Mouse (Mus musculus): Measurements from ENCODE around the gene Ostm1. TPM values are rescaled to one million over a fixed set of nuclear protein-coding genes. Genes with fewer than 3 reads are reported as not detected.

Ostm1 gene
- polyA plus RNA-seq, 1 experiment from 2014 or later = 19.2 TPM

DNA sequence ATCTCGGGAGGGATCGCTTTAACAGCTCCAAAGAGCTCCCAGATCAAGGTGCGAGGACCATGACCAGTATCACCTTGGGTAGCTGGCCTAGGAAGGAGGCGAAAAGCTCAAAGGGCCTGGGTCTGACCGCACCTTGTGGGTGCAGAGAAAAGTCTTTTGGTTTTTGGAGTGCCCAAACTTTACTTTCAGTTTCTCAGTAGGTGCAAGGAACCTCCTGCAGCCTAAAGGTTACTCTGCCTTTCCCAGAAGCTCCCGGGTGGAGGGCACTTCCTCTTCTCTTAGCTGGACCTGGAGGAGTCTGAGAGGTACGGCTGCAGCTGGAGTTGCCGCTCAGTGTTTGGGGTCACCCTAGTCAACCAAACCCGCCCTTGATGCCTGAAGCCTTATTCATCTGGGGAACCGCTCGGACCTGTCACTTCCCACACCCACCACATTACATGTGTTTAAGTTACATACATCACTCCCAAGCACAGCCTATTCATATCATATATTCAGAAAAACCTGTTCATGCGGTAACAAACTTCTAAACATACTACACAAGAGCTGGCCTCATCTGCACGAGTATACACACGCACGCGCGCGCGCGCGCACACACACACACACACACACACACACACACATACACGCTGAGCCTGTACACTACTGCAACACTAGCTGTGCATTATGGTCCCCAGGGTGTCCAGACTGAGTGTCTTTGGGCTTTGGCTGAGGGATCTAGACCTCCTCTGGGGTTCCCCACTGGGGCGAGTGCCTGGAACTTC lies 49.9 kb downstream of the Ostm1 start:
- 6% methylated on average over 23 of the region's 23 CpGs for WGBS
- H3K36me3 ChIP-seq = no peaks in the 10 kb centered on the region
- H3K9me3 ChIP-seq = no peaks in the 10 kb centered on the region
- peak overlapping the region; percentile 37; the same call in 1 of the 2 replicates for H3K9ac ChIP-seq
- peaks cover 99% of the 10 kb centered on the region for H3K27me3 ChIP-seq (replicated peaks)
- H3K27ac ChIP-seq (replicated peaks) = no peak overlapping the region
- H3K4me3 ChIP-seq = peak overlapping the region; percentile 55
- H3K4me1 ChIP-seq = peaks cover 46% of the 10 kb centered on the region
- no peak for ATAC-seq (ENCODE audit: extremely low read depth, insufficient number of reproducible peaks, low FRiP score, low TSS enrichment)
- peak overlapping the region; percentile 76 for H3K4me2 ChIP-seq

DNA sequence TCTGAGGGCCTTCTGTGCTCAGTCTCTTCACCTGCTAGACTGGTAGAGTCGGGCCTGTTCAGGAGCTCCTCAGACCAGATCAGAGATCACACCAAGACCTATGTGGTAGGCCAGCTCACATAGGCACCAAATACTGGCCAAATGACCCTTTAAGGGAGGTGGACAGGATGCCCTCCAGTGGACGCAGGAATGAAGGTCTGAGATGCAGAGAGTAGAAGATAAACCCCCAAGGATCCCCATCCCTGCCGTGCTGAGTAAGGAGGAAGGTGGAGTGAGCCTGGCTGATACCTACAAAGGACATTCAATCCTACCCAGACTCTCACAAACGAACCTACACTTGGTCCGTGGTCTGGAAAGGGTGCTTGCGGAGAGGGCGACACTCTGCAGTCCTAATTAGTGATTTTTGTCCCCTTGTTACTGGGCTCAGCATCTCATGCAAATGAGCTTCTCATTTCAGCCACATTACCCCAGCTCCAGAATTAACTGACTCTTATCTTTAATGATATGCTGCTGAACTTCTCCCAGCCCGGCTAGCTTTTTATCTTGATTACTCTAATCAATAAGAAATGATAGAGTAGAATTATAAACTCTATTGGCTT lies 50.6 kb downstream of the Ostm1 start:
- WGBS = 3% methylated on average over 8 of the region's 8 CpGs

DNA sequence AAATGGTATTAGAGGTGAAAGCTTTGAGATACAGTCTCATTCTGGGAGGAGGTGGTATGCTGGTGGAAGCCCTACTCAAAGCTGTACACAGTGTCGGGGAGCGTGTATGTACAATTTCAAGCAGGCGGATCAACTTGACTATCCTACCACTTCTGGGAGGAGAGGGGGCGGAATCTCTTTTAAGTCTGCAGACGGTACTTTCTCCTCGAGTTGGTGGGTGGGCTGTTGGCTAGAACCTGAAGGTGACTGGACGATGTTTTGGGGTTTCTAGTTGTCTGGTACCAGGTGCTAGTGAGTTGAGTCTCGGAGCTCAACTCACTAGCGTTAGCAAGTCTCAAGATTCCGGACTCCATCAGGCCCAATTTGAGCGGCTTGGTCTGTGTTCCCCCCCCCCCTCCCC lies 51.4 kb downstream of the Ostm1 start:
- Histone ChIP-seq H3K27ac (replicated peaks) (no peak overlapping the region), H3K9ac (no peak overlapping the region), H3K4me3 (peak overlapping the region; percentile 38), H3K27me3 (replicated peaks) (peaks cover 89% of the 10 kb centered on the region), H3K36me3 (no peaks in the 10 kb centered on the region), H3K4me2 (peak overlapping the region; percentile 66), H3K4me1 (peaks cover 46% of the 10 kb centered on the region), H3K9me3 (no peaks in the 10 kb centered on the region)
- WGBS = 2% methylated on average over 11 of the region's 11 CpGs
- no peak for ATAC-seq (ENCODE audit: extremely low read depth, insufficient number of reproducible peaks, low FRiP score, low TSS enrichment)

More for the DNA sequence above, 50.6 kb downstream of the Ostm1 start:
- Histone ChIP-seq H3K27ac (replicated peaks) (no peak overlapping the region), H3K4me3 (peak overlapping the region; percentile 55; the same call in 1 of the 2 replicates), H3K4me2 (peak overlapping the region; percentile 76), H3K27me3 (replicated peaks) (peaks cover 97% of the 10 kb centered on the region), H3K9ac (no peak overlapping the region), H3K36me3 (no peaks in the 10 kb centered on the region), H3K4me1 (peaks cover 46% of the 10 kb centered on the region), H3K9me3 (no peaks in the 10 kb centered on the region)
- ATAC-seq (ENCODE audit: extremely low read depth, insufficient number of reproducible peaks, low FRiP score, low TSS enrichment) = no peak

DNA sequence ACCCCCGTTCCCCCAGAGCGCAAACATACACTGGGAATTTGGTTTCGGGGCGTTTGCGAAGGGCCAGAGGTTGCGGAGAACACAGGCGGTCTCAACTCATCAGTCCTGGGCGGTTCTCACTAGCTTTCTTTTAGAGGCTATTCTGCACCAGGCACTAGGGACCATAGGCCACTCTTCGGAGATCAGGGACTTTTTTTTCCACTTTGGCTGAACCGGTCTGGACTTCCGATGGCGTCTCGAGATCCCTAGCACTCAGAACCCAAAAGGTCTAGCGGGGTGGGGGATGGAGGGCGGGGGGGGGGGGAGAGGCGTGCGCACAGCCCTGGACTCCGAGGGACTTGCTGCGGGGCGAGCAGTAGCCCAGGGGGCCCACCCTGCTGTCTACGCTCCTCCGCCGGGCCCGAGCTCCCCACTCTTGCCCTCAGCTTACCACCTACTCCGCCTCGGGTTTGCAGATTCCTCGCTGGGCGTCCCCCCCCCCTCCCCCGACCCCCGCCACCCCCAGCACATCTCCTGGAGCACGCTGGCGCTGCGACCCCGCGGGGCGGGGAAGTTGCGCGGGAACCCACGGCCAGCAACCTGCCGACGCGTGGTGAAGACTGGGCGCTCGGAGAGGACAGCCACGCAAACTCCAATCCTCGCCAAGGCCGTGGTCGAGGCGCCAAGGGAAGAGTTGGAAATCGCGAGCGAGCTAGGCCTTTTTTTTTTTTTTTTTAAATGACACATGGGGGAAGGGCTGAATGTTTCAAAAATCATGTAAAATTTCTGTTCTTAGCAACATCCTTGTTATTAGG lies 52.1 kb downstream of the Ostm1 start:
- H3K9ac ChIP-seq = peak overlapping the region; percentile 52; the same call in 1 of the 2 replicates
- no peaks in the 10 kb centered on the region for H3K9me3 ChIP-seq
- ATAC-seq (ENCODE audit: extremely low read depth, insufficient number of reproducible peaks, low FRiP score, low TSS enrichment) = no peak
- H3K36me3 ChIP-seq = no peaks in the 10 kb centered on the region
- peaks cover 46% of the 10 kb centered on the region for H3K4me1 ChIP-seq
- WGBS = under 1% methylated on average over 46 of the region's 52 CpGs
- H3K27me3 ChIP-seq (replicated peaks) = peaks cover 82% of the 10 kb centered on the region
- peak overlapping the region; percentile 66 for H3K4me2 ChIP-seq
- no peak overlapping the region for H3K27ac ChIP-seq (replicated peaks)
- H3K4me3 ChIP-seq = peak overlapping the region; percentile 38

DNA sequence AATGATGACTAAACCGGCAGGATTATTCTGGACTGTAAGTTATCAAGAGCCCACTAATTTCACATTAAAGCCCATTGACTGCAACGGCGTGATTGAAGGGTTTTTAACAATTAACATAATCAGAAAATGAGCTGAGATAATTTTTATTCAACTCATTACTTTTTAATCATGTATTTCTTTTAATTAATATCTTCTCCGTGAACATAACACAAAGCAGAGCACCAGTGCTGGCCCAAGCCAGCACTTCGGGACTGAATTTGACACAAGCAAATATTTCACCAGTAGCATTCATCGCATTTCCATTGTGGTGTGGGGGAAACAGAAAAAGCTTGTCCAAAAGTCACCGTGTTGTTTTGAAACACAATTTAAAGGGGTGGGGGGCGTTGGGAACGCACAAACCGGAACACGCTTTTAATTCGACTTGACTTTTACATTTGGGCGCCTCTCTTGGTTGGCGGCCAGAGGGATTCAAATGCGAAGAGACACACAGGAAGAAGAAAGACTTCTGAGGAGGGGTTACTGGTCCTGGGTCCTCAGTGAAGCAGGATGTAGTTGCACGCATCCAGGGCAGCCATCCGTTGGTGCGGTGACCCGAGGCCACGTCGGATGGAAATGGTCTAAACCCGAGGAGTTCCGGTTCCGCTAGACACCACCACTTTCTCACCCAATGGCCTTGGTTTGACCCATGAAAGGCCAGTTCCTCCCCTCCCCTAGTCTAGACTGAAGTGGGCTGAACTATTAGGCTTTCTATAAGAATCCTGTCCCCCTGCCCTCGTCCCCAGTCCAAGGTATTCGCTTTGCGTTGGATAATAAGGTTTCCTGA lies 52.9 kb downstream of the Ostm1 start:
- H3K27me3 ChIP-seq (replicated peaks) = peaks cover 74% of the 10 kb centered on the region
- H3K36me3 ChIP-seq = no peaks in the 10 kb centered on the region
- H3K4me2 ChIP-seq = peak overlapping the region; percentile 66
- no peak for ATAC-seq (ENCODE audit: extremely low read depth, insufficient number of reproducible peaks, low FRiP score, low TSS enrichment)
- peaks cover 46% of the 10 kb centered on the region for H3K4me1 ChIP-seq
- H3K9ac ChIP-seq = no peak overlapping the region
- peak overlapping the region; percentile 38 for H3K4me3 ChIP-seq
- WGBS = 4% methylated on average over 27 of the region's 27 CpGs
- no peak overlapping the region for H3K27ac ChIP-seq (replicated peaks)
- H3K9me3 ChIP-seq = no peaks in the 10 kb centered on the region

DNA sequence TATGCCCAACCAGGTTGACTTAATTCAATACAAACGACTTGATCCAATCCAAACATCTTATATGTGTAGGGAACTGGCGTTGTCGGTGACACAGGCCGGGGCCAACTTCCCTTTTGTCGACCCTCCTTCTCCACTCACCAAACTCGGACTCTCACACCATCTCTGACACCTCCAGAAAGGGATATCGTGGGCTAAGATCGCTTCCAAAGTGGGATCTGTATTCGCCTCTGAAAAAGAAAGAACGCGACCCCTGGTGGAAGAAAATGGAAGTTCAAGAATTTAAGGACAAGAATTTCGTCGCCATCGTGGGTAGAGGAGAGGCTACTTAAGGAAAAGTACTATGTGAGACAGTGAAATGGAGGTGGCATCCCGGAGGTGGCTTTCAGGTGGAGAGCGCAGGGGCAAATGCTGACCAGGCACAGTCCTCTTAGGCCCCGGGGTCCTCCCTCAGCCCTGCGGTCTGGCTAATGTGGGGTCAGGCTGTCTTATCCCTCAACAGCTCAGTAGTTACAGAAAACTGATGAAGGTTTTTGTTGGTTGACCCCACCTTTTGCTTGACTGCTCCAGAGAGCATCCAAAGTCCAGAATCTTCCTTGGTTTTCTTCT lies 53.7 kb downstream of the Ostm1 start:
- H3K27ac ChIP-seq (replicated peaks) = no peak overlapping the region
- peaks cover 67% of the 10 kb centered on the region for H3K27me3 ChIP-seq (replicated peaks)
- no peaks in the 10 kb centered on the region for H3K9me3 ChIP-seq
- H3K36me3 ChIP-seq = no peaks in the 10 kb centered on the region
- H3K9ac ChIP-seq = no peak overlapping the region
- H3K4me2 ChIP-seq = peak overlapping the region; percentile 66
- peak overlapping the region; percentile 38 for H3K4me3 ChIP-seq
- 7% methylated on average over 18 of the region's 18 CpGs for WGBS
- no peak for ATAC-seq (ENCODE audit: extremely low read depth, insufficient number of reproducible peaks, low FRiP score, low TSS enrichment)
- peaks cover 40% of the 10 kb centered on the region for H3K4me1 ChIP-seq

DNA sequence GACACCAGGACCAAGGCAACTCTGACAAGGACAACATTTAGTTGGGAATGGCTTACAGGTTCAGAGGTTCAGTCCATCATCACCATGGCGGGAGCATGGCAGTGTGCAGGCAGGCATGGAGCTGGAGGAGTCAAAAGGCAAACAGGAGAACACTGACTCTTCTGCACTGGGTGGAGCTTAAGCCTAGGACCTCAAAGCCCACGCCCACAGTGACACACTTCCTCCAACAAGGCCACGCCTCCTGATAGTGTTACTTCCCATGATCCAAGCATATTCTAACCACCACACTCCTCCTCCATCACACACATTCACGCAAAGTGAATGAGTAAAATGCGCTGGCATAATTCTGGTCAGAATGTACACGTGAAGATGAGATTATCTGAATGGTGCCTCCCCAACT lies 56.2 kb downstream of the Ostm1 start:
- Histone ChIP-seq H3K4me2 (no peak overlapping the region), H3K4me3 (no peak overlapping the region), H3K27me3 (replicated peaks) (peaks cover 41% of the 10 kb centered on the region), H3K4me1 (peaks cover 22% of the 10 kb centered on the region), H3K9me3 (no peaks in the 10 kb centered on the region), H3K36me3 (no peaks in the 10 kb centered on the region), H3K9ac (no peak overlapping the region), H3K27ac (replicated peaks) (no peak overlapping the region)
- 77% methylated on average over 6 of the region's 6 CpGs for WGBS
- ATAC-seq (ENCODE audit: extremely low read depth, insufficient number of reproducible peaks, low FRiP score, low TSS enrichment) = no peak

DNA sequence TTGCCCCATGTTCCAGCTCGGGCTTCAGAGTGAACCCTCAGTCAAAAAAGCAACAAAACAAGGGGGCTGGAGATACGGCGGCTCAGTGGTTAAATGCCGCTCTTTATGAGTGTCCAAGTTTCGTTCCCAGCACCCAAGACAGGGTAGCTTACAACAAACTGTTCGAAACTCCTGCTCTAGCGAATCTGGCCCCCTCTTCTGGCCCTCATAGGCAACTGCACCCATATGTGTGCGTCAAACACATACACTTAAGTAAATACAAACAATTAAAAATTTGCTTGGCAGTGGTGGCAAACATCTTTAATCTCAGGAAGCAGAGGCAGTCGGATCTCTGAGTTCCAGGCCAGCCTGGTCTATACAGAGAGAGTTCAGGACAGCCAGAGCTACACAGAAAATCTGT lies 60.0 kb downstream of the Ostm1 start:
- Histone ChIP-seq H3K4me3 (no peak overlapping the region), H3K4me2 (no peak overlapping the region), H3K36me3 (no peaks in the 10 kb centered on the region), H3K9me3 (no peaks in the 10 kb centered on the region), H3K27me3 (replicated peaks) (peaks cover 4% of the 10 kb centered on the region; the same call in 1 of the 2 replicates), H3K9ac (no peak overlapping the region), H3K4me1 (no peaks in the 10 kb centered on the region), H3K27ac (replicated peaks) (no peak overlapping the region)
- WGBS = 81% methylated on average over 9 of the region's 9 CpGs
- ATAC-seq (ENCODE audit: extremely low read depth, insufficient number of reproducible peaks, low FRiP score, low TSS enrichment) = no peak

DNA sequence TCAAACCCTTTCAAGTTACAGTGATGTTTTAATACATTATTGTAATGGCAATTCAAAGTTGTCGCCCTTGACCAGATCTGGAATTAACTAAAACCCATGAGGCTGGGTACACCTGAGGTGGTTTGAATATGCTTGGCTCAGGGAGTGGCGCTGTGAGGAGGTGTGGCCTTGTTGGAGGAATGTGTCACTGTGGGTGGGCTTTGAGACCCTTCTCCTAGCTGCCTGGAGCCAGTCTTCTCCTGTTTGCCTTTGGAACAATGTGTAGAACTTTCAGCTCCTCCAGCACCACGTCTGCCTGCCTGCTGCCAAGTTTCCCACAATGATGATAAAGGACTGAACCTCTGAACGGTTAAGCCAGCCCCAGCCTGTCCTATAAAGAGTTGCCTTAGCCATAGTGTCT lies 62.7 kb downstream of the Ostm1 start:
- Histone ChIP-seq H3K27ac (replicated peaks) (no peak overlapping the region), H3K36me3 (no peaks in the 10 kb centered on the region), H3K4me3 (no peak overlapping the region), H3K9me3 (no peaks in the 10 kb centered on the region), H3K4me1 (no peaks in the 10 kb centered on the region), H3K9ac (no peak overlapping the region), H3K27me3 (replicated peaks) (no peaks in the 10 kb centered on the region), H3K4me2 (no peak overlapping the region)
- 42% methylated on average over 4 of the region's 4 CpGs for WGBS
- no peak for ATAC-seq (ENCODE audit: extremely low read depth, insufficient number of reproducible peaks, low FRiP score, low TSS enrichment)

DNA sequence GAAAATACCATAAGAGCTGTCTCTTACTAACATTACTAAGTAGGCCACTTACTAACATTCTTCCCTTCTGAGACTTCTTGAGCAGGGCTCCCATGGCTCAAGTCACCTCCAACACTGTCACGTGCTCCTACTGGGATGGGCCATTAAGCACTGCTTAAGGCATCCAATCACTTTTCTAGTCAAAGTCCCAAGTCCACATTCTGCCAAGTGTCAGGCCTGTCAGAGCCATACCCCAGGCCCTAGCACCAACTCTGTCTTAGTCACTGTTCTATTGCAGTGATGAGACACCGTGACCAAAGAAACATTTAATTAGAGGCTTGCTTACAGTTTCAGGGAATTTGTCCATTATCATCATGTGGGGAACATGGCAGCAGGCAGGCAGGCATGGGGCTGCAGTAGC lies 78.3 kb downstream of the Ostm1 start:
- peaks cover 3% of the 10 kb centered on the region; the same call in 1 of the 2 replicates for H3K9me3 ChIP-seq
- H3K27ac ChIP-seq (replicated peaks) = no peak overlapping the region
- no peak overlapping the region for H3K9ac ChIP-seq
- H3K4me2 ChIP-seq = no peak overlapping the region
- ATAC-seq (ENCODE audit: extremely low read depth, insufficient number of reproducible peaks, low FRiP score, low TSS enrichment) = no peak
- H3K27me3 ChIP-seq (replicated peaks) = no peaks in the 10 kb centered on the region
- H3K4me1 ChIP-seq = no peaks in the 10 kb centered on the region
- no peak overlapping the region for H3K4me3 ChIP-seq
- 76% methylated on average over 2 of the region's 2 CpGs for WGBS
- H3K36me3 ChIP-seq = no peaks in the 10 kb centered on the region
